Mouse (Mus musculus): ENCODE results near the gene Habp4. TPM values are rescaled to one million over a fixed set of nuclear protein-coding genes. Genes with fewer than 3 reads are reported as not detected.

The Habp4 gene
- 1 to 10 TPM; 2.9 to 3.8 TPM for total RNA-seq (2023)

GRCm38 (mm10) chr13:64161548-64161915 is at the start of gene Habp4:
Habp4 (plus strand) TSS chr13:64161824.

GRCm38 (mm10) chr13:64128858-64129615 is 32.6 kb upstream of the Habp4 start, which contains the start of gene Slc35d2:
Slc35d2 (minus strand) TSS chr13:64129368.

GRCm38 (mm10) chr13:64153083-64153682 is 8.4 kb upstream of the Habp4 start, which contains the start of gene Zfp367:
Zfp367 (minus strand) TSS chr13:64153202.

Other genes with a start within 250 kb of the Habp4 start
- gene Hsd17b3, start 72.6 kb upstream of the Habp4 start, total RNA-seq (2023), result not detected
- gene Slc35d2, start 32.5 kb upstream of the Habp4 start, total RNA-seq (2023), result 10 to 100 TPM; 23.9 to 24.0 TPM
- gene Zfp367, start 8.6 kb upstream of the Habp4 start, total RNA-seq (2023), result 10 to 100 TPM; 39.4 to 40.9 TPM
- 1 to 10 TPM; 2.8 to 4.5 TPM for gene Cdc14b, start 113.5 kb downstream of the Habp4 start, total RNA-seq (2023)
- 10 to 100 TPM; 29.6 to 29.8 TPM for gene Aaed1, start 150.9 kb downstream of the Habp4 start, total RNA-seq (2023)
- gene Ctsl, start 209.1 kb downstream of the Habp4 start, total RNA-seq (2023), result 10 to 100 TPM; 71.8 to 79.9 TPM

Data from neutrophil, adult 59 days (primary cell).